Mouse (Mus musculus): ENCODE results near the gene Dqx1. TPM values are rescaled to one million over a fixed set of nuclear protein-coding genes. Genes with fewer than 3 reads are reported as not detected.

Gene Dqx1
- total RNA-seq, 2 experiments from 2014 or later, result 0.56 to 0.93 TPM

DNA sequence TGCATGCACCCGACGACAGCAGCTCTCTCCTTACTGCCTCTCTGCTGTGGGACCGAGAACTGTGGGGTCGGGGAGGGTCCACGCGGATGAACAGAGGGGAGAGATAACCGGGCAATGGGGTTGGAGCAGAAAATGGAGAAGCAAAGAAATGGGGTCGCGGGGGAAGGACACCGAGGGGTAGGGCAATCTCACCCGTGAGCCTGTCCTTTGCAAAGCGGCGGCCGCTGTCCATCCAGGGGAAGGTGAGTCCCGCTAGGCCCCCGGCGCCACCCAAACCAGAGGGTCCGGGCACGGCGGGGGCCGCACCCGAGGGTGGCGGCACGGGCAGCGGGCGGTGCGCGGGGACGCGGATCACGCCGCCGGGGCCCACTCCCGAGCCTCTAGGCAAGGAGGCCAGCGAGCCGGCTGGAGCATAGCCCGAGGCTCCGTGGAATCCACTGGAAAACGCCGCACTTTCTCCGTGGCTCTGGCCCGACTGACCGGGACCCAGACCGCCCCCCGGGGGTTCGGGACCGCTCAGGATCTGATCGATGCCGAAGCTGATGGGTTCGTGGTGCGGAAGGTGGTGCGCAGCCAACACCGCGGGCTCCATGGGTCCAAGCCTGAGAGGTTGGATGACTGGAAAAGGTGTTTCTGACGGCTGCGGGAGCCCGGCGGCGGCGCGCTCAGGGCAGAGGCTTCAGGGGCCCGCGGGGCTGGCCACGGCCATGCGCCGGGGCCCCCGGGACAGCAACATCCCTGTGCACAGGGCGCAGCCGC, 12.0 kb downstream of the Dqx1 start:
- no peak for DNase-seq (ENCODE audit: low spot score in 2 of 2)

GRCm38 (mm10) chr6:83070247-83070310, 12.4 kb downstream of the Dqx1 start, which contains the start of gene Tlx2:
Tlx2 (minus strand) TSS chr6:83070293.
- no peak for DNase-seq (ENCODE audit: low spot score in 2 of 2)

DNA sequence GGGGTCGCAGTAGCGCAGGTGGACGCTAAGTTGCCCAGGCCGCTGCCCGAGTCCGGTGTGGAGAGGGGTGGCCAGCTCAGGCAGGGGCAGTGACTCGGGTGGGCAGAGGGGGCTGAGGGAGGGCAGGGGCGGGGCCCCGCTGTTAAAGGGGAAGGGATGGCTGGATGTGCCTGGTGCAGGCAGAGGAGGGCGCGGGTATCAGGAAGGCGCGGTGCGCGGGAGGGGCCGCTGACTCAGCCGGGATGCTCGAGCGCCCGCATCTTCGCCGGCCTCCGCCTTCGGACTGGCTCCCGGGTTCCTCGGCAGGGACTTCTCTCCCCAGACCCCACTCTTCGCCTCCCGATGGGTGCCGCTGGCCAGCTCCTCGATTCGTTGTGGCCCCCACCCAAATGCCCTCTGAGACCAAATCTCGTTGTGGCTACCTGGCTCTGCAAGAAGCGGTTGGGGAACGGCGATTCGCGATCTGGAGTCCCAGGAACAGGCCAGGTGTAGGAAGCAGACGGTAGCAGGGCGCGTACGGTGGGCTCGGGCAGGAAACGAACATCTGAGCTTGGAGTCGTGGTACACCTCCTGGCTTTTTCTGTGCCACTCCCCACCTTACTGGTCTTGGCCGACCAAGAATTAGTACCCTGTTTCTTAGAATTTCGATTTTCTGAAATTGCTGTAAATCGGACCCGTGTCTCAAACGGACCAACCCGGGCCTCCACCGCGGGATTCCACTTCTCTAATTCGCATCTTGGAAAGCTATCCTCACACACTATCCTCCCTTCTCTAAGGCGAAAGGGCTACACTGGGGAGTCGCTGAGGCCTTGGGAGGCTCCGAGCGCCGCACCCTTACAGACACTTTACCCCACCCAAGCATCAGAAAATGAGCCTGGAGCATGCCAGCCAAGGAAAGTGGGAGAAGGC, 12.9 kb downstream of the Dqx1 start:
- no peak for DNase-seq (ENCODE audit: low spot score in 2 of 2)

DNA sequence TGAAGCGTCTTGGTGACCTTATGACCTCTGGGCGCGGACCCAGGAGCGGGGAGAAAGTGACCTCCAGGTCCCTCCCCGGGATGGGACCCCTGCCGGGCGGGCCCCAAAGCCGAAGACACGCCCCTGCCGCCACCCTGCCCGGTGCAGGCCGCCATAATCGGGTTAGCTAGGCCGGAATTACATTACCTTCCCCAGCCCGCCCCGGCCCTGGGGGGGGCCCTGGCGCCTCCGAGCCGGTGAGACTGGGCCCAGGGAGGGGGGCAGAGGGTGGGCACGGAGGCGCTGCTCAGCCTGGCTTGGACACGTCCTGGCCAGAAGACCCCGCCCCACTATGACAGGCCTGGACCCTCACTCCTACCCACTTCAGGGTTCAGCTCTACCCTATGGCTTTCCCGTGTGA, 13.6 kb downstream of the Dqx1 start:
- DNase-seq (ENCODE audit: low spot score in 2 of 2), result no peak

DNA sequence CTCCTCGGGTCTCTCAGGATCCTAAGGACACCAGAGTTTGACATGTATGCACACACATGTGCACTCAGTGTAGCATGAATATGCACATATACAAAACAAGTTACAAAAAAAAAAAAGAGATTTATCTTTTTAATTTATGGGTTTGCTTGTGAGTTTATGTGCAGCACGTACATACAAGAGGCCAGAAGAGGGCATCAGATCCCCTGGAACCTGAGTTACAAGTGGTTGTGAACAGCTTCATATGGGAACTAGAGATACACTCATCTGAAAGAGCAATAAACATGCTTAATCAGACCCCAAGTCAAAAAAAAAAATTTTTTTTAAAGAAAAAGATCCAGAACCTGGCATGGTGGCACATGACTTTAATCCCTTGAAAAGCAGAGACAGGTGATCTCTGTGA, 17.3 kb downstream of the Dqx1 start:
- DNase-seq (ENCODE audit: low spot score in 2 of 2), result no peak

DNA sequence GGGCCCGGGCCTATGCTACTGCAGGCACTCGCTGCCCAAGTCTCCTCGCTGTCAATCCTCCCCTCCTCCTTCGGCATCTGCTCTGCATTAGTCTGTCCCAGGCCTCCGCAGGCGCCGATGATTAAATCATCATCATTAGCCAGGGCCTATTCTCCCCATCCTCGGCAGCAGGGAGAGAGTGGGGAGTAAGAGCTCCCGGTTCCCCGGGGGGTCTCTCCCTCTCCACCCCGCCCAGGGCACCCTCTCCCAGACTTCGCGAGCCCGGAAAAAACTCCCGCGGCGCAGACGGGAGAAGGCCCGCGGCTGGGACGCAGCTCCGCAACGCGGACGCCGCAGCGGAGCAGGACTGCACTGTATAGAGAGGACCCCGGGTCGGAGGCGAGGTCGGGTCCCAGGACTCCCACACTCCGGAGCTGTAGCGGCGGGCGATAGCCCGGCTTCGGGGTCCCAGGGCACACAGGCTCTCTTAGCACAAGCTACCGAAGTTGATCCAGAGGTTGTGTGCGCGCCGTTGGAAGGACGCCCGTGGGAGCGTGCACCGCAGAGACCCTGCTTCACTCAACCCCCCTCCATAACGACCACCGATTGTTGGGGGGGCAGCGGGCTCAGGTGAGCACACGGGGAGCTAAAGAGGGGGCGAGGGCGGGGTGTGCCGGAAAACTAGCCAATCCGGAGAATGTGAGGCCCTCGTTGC, 20.1 kb downstream of the Dqx1 start, which contains the start of gene Pcgf1:
Gene Pcgf1 (plus strand): TSS at position 240 of the 694 bp plus-strand sequence.
- peak; percentile 23 to 42 for DNase-seq (ENCODE audit: low spot score in 2 of 2)

DNA sequence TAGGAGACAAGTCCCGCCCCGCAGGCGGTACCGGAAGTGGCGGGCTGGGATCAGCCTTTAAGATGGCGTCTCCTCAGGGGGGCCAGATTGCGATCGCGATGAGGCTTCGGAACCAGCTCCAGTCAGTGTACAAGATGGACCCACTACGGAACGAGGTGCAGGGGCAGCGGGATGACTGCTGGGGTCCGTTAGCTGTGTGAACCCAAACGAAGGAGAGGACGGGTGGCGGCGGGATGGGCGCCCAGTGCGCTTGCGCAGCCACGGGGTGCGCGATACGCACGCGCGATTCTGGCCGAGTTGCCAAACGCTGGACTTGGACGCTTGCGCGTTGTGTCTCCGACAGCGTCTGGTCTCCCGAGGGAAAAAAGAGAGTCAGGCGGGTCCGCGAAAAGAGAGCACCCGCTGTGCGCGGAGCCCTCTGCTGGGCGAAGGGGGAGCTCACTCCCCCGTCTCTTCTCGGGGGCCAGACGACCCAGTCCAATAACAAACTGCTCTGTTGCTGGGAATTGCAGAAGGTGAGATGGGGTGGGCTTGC, 20.7 kb downstream of the Dqx1 start:
- DNase-seq (ENCODE audit: low spot score in 2 of 2), result peak; percentile 100

DNA sequence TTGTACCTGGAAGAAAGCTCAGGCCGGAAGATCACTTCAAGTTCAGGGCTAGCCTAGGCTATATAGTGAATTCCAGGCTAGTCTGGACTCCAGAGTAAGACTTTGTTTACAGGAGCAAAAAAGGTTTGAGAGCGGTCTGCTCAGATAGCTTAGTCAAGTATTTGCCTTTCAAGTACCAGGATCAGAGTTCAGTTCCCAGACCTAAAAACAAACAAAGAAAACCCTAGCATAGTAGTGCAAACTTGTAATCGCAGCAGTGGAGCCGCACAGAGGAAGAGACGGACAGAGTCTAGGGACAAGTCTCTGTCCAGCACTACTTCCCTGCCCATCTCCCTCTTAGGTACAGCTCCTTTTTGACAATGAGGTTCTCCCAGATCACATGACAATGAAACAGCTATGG, 22.6 kb downstream of the Dqx1 start:
- no peak for DNase-seq (ENCODE audit: low spot score in 2 of 2)

GRCm38 (mm10) chr6:83083497-83083896, 25.9 kb downstream of the Dqx1 start:
- DNase-seq (ENCODE audit: low spot score in 2 of 2), result no peak

DNA sequence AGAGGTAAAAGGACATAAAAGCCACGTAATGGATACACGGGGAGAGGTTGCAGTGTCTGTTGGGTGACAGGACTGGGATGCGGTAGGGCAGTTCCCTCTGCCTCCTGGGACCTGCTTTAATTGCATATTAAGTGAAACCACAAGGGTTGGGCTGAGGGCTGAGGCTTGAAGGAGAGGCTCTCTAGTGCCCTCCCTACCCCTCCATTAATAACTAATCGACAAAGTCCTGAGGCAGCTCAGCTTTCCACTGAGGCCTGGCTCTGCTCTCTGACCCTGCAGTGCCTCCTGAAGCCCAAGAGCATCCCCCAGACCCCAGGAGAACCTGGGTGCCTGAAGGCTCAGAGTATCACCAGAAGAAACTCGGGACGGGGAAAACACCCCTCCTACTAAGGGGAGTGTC, 26.8 kb downstream of the Dqx1 start:
- DNase-seq (ENCODE audit: low spot score in 2 of 2), result no peak

DNA sequence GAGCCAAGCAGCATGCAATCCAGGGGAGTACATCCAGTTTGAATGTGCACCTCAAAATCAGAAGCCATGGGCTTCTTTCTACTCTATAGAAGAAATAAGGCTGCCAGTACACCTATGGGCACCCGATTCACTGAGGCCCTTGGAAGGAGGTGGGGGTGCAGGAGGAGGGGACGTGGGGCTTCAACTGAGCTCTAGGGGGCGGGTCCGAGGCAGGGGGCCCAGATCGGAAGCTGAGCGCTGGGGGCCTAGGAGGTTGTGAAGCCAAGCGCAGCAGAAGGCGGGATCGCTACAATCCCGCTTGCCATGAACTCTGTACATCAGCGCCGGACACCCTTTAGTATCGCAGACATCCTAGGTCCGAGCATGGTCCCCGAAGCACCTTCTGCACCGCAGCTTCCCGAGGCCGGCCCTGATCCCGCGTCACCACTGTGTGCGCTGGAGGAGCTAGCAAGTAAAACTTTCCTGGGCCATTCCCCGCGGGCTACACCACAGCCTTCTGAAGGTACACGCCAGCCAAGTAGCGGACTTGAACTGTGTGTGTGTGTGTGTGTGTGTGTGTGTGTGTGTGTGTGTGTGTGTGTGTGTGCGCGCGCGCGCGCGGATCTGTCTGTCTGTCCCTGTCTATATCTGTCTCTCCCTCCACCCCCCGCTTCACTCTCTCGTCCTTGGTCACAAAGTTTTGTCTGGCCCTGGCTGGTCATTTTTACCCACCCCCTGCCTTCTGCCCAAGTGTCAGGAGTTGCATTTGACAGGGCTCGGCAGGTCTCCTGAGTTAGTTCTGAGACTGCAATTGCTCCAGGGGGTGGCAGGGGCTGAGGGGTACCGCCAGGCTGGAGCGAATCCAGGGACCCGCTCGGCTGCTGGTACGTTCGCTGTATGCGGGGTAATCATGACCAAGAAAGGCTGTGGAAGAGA, 28.7 kb downstream of the Dqx1 start, which contains the start of gene Lbx2:
Gene Lbx2 (plus strand): TSS at position 247 of the 915 bp plus-strand sequence.
- no peak for DNase-seq (ENCODE audit: low spot score in 2 of 2)

- no peak for DNase-seq (ENCODE audit: low spot score in 2 of 2)
Measured at GRCm38 (mm10) chr6:83087205-83087925, 29.7 kb downstream of the Dqx1 start.

- no peak for DNase-seq (ENCODE audit: low spot score in 2 of 2)
Measured at GRCm38 (mm10) chr6:83087926-83088260, 30.2 kb downstream of the Dqx1 start.

DNA sequence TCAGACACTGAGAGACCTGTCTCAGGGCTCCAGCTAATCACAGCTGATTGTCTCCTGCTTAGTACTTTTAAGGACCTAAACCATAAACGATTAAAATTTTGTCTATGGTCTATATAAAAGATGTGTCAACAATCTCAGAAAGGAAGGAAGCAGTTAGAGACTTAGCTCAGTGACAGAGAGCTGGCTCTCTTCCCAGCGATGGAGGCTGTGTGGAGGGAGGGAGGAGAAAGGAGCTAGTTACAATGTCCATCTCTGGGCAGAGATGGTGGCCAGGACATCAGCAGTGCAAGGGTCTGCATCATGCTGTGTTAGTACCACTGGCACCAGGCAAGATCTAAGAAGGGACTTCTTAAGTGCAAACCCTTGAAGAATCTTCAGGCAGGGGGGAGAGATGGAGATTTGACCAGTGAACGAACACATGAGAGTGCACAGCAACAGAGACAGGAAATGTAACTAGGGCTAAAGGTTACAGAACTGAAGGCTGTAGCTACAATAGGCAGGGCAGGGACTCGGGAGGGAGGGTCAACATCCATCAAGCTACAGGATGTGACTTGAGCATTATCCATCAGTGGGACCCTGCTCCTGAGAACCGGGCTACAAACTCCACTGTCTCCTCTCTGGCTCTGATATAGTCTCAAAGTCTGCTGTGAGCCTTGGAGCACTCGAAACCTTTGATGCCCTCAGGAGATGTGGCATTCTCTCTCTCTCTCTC, 34.9 kb downstream of the Dqx1 start:
- no peak for DNase-seq (ENCODE audit: low spot score in 2 of 2)

DNA sequence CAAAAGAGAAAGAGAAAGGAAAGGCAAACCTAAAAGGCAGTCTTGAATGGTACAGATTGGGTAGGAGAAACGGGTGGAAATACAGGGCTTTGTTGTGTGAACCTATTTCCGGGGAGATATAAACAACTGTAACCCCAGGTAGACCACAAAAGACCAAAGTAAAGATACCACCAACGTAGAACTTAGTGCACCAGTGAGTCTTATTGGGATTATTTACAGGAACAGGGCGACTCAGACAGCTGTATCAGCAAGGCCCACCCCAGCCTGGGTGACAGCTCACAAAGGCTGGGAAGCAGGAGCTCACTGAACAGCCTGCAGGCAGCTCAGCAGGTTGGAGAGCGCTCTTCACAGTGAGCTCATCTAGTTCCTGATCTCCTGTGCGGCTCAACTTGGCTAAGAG, 38.3 kb downstream of the Dqx1 start:
- no peak for DNase-seq (ENCODE audit: low spot score in 2 of 2)

GRCm38 (mm10) chr6:83098411-83098810, 40.8 kb downstream of the Dqx1 start:
- no peak for DNase-seq (ENCODE audit: low spot score in 2 of 2)

- peak; percentile 85 to 88 for DNase-seq (ENCODE audit: low spot score in 2 of 2)
Measured at GRCm38 (mm10) chr6:83101316-83101687, 43.7 kb downstream of the Dqx1 start, which contains the start of the genes Ccdc142 and Gm42688. Ccdc142 (plus strand) TSS chr6:83101601. Gm42688 (plus strand) TSS chr6:83101617.

DNA sequence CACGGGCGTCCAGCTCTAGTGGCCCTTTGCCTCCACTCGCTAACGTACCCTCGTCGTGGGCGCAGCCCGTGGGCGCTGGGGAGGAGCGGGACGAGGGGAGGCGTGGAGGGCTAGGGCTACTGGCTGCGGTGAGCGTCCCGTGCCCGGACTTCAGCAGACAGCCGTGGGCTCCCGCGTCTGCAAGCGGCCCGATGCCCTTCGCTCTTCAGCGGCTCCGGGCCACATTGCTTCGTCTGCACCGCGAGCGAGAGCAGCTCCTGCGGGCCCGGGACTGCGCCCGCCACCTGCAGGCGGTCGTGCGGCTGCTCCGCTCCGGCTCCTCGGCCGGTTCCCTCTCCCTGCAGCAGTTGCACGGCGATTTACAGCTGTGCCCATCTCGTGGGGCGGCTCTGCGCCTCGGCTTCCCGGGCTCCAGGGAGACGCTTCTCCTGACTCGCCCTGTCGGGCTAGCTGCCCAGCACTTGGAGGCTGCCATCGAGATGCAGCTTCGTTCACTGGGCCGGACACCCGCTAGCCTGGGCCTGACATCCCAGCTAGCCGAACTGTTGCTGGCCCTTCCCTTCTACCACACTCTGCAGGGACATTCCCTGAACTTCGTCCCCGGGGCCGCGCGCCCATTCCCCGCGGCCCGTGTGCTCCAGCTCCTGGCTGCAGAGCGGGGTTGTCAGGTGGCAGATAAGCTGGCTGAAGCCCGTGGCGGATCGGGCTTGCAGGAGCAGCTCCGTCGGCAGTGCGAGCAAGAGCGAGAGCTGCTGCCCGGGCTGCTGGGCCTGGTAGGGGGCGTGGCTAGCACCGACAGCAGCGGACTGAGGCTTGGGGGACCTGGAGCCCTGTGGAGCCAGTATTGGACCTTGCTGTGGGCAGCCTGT, 44.3 kb downstream of the Dqx1 start:
- peak in 1 of 2 experiments; percentile 56 for DNase-seq (ENCODE audit: low spot score in 2 of 2)
